Mouse (Mus musculus) neural tube, embryonic 15.5 days (tissue): ENCODE data around the gene Rapgef3. TPM values are rescaled to one million over a fixed set of nuclear protein-coding genes. Genes with fewer than 3 reads are reported as not detected.
A peak's percentile ranks its signal among the peaks of the same experiment; 100 is the strongest.

Source experiments
- ATAC-seq: fragments of 200-750 bp; cut with Nextera tagmentation; 2 replicates; pipeline ENCODE4 v1.8.0; 2017; ENCODE audit warnings: mild to moderate bottlenecking, moderate TSS enrichment, moderate library complexity; ENCODE audit not compliant: low FRiP score
- H3K27ac ChIP-seq: fragments of 300-500 bp; sonication (generic); replicated peaks from 2 replicates; pipeline ENCODE4 v1.5.1; 2015; ENCODE audit warnings: mild to moderate bottlenecking, inconsistent platforms
- H3K27me3 ChIP-seq: fragments of 300-500 bp; sonication (generic); replicated peaks from 2 replicates; pipeline ENCODE4 v1.6.1; 2015; ENCODE audit warnings: inconsistent platforms
- H3K36me3 ChIP-seq: fragments of 300-500 bp; sonication (generic); 2 replicates; pipeline ENCODE4 v1.6.1; 2015; ENCODE audit warnings: inconsistent platforms
- H3K4me1 ChIP-seq: fragments of 300-500 bp; sonication (generic); 2 replicates; pipeline ENCODE4 v1.6.1; 2015; ENCODE audit warnings: inconsistent platforms
- H3K4me2 ChIP-seq: fragments of 300-500 bp; sonication (generic); 2 replicates; pipeline ENCODE4 v1.6.1; 2015; ENCODE audit warnings: inconsistent platforms, mild to moderate bottlenecking, moderate library complexity
- H3K4me3 ChIP-seq: fragments of 300-500 bp; sonication (generic); replicated peaks from 2 replicates; pipeline ENCODE4 v1.5.1; 2015; ENCODE audit warnings: mild to moderate bottlenecking, inconsistent platforms
- H3K9ac ChIP-seq: fragments of 300-500 bp; sonication (generic); replicated peaks from 2 replicates; pipeline ENCODE4 v1.6.1; 2015; ENCODE audit warnings: mild to moderate bottlenecking, inconsistent platforms
- H3K9me3 ChIP-seq: fragments of 300-500 bp; sonication (generic); replicated peaks from 2 replicates; pipeline ENCODE4 v1.6.1; 2016; ENCODE audit warnings: inconsistent platforms
- WGBS: fragments of 180-500 bp; shearing (Covaris S2); methylation state at CpG from one replicate; pipeline ENCODE4 v1.1.7; 2015; ENCODE audit warnings: mixed read lengths; 5-methylcytosine and 5-hydroxymethylcytosine counted together
- polyA plus RNA-seq: library from polyadenylated mRNA; unstranded; fragments of >200 nt; fragmentation: Nextera tagmentation; extraction: Ambion mirVana; gene quantifications from 2 replicates; pipeline ENCODE4 v1.2.1, GENCODE M21; 2015

Gene Rapgef3
- polyA plus RNA-seq, 1 experiment from 2014 or later, result 12.5 TPM

- Histone ChIP-seq H3K9ac (no peak overlapping the region), H3K4me1 (peaks cover 3% of the 10 kb centered on the region), H3K27ac (no peak overlapping the region), H3K4me2 (no peak overlapping the region), H3K27me3 (no peaks in the 10 kb centered on the region), H3K36me3 (no peaks in the 10 kb centered on the region), H3K9me3 (no peaks in the 10 kb centered on the region), H3K4me3 (no peak overlapping the region)
- WGBS, result 92% methylated on average over 11 of the region's 11 CpGs
- ATAC-seq, result no peak
Observed at GRCm38 (mm10) chr15:97716782-97717181, 51.0 kb downstream of the Rapgef3 start.

GRCm38 (mm10) chr15:97715734-97716133 is 52.0 kb downstream of the Rapgef3 start:
- WGBS, result 98% methylated on average over 1 of the region's 1 CpGs
- no peaks in the 10 kb centered on the region for H3K36me3 ChIP-seq
- H3K4me1 ChIP-seq, result peaks cover 3% of the 10 kb centered on the region; the same call in 1 of the 2 replicates
- H3K27me3 ChIP-seq, result no peaks in the 10 kb centered on the region
- H3K27ac ChIP-seq, result no peak overlapping the region
- ATAC-seq, result no peak
- no peak overlapping the region for H3K9ac ChIP-seq
- H3K4me2 ChIP-seq, result no peak overlapping the region
- no peaks in the 10 kb centered on the region for H3K9me3 ChIP-seq
- no peak overlapping the region for H3K4me3 ChIP-seq

- H3K27me3 ChIP-seq, result no peaks in the 10 kb centered on the region
- H3K27ac ChIP-seq, result no peak overlapping the region
- no peaks in the 10 kb centered on the region for H3K36me3 ChIP-seq
- H3K9me3 ChIP-seq, result no peaks in the 10 kb centered on the region
- H3K4me3 ChIP-seq, result no peak overlapping the region
- ATAC-seq, result no peak
- WGBS, result 92% methylated on average over 8 of the region's 8 CpGs
- H3K4me1 ChIP-seq, result peaks cover 3% of the 10 kb centered on the region; the same call in 1 of the 2 replicates
- no peak overlapping the region for H3K9ac ChIP-seq
- no peak overlapping the region for H3K4me2 ChIP-seq
Observed at GRCm38 (mm10) chr15:97715083-97715482, 52.7 kb downstream of the Rapgef3 start.

GRCm38 (mm10) chr15:97712546-97712945 is 55.2 kb downstream of the Rapgef3 start:
- Histone ChIP-seq H3K36me3 (no peaks in the 10 kb centered on the region), H3K4me2 (no peak overlapping the region), H3K27me3 (no peaks in the 10 kb centered on the region), H3K4me3 (no peak overlapping the region), H3K9me3 (no peaks in the 10 kb centered on the region), H3K27ac (no peak overlapping the region), H3K9ac (no peak overlapping the region), H3K4me1 (no peaks in the 10 kb centered on the region)
- 67% methylated on average over 6 of the region's 6 CpGs for WGBS
- no peak for ATAC-seq

- H3K36me3 ChIP-seq, result no peaks in the 10 kb centered on the region
- no peak overlapping the region for H3K9ac ChIP-seq
- no peak for ATAC-seq
- no peaks in the 10 kb centered on the region for H3K9me3 ChIP-seq
- no peak overlapping the region for H3K4me2 ChIP-seq
- no peak overlapping the region for H3K4me3 ChIP-seq
- H3K4me1 ChIP-seq, result peaks cover 6% of the 10 kb centered on the region
- H3K27me3 ChIP-seq, result no peaks in the 10 kb centered on the region
- WGBS, result 65% methylated on average over 6 of the region's 6 CpGs
- H3K27ac ChIP-seq, result no peak overlapping the region
Observed at GRCm38 (mm10) chr15:97710906-97711305, 56.9 kb downstream of the Rapgef3 start.

GRCm38 (mm10) chr15:97705211-97706050 is 62.3 kb downstream of the Rapgef3 start, which contains the start of gene Rpap3:
Rpap3 (minus strand) TSS chr15:97705825.
- WGBS, result 1% methylated on average over 69 of the region's 71 CpGs

GRCm38 (mm10) chr15:97696616-97697015 is 71.2 kb downstream of the Rapgef3 start:
- H3K27me3 ChIP-seq, result no peaks in the 10 kb centered on the region
- no peak overlapping the region for H3K4me2 ChIP-seq
- no peak for ATAC-seq
- 92% methylated on average over 10 of the region's 10 CpGs for WGBS
- H3K36me3 ChIP-seq, result peaks cover 79% of the 10 kb centered on the region
- H3K4me1 ChIP-seq, result no peaks in the 10 kb centered on the region
- no peak overlapping the region for H3K27ac ChIP-seq
- H3K9ac ChIP-seq, result no peak overlapping the region
- no peak overlapping the region for H3K4me3 ChIP-seq
- no peaks in the 10 kb centered on the region for H3K9me3 ChIP-seq

More at GRCm38 (mm10) chr15:97705211-97706050, 62.3 kb downstream of the Rapgef3 start, which contains the start of gene Rpap3:
- H3K4me1 ChIP-seq, result peaks cover 21% of the 10 kb centered on the region
- peak within 1 kb of the TSS; percentile 94 for H3K9ac ChIP-seq
- H3K27ac ChIP-seq, result peak within 1 kb of the TSS; percentile 79
- H3K36me3 ChIP-seq, result peaks cover 19% of the 10 kb centered on the region
- H3K9me3 ChIP-seq, result no peaks in the 10 kb centered on the region
- H3K4me2 ChIP-seq, result peak within 1 kb of the TSS; percentile 76
- H3K4me3 ChIP-seq, result peak within 1 kb of the TSS; percentile 95
- peak; percentile 93 for ATAC-seq
- no peaks in the 10 kb centered on the region for H3K27me3 ChIP-seq

Other genes with a start within 250 kb of the Rapgef3 start
- 30.5 and 31.3 TPM in 2 replicates for gene Rpap3, start 62.1 kb downstream of the Rapgef3 start, polyA plus RNA-seq
- gene Endou, start 36.6 kb downstream of the Rapgef3 start, polyA plus RNA-seq, result 0.15 and 3.5 TPM in 2 replicates
- 99.0 and 101 TPM in 2 replicates for gene Slc48a1, start 10.5 kb upstream of the Rapgef3 start, polyA plus RNA-seq
- gene Hdac7, start 76.5 kb upstream of the Rapgef3 start, polyA plus RNA-seq, result 26.5 and 32.1 TPM in 2 replicates
- gene Vdr, start 142.7 kb upstream of the Rapgef3 start, polyA plus RNA-seq, result 0.17 and 0.63 TPM in 2 replicates
- 48.0 and 48.6 TPM in 2 replicates for gene Tmem106c, start 196.2 kb upstream of the Rapgef3 start, polyA plus RNA-seq
- gene Col2a1, start 236.7 kb upstream of the Rapgef3 start, polyA plus RNA-seq, result 33.8 and 62.9 TPM in 2 replicates